Mouse (Mus musculus) intestine, embryonic 16.5 days (tissue): ENCODE measurements at regions not wholly inside any gene's neighbourhood (a gene's known extent, or its start where the extent isn't known, plus 50 kb on each side); places are given as distances from the start of the nearest gene placed in this dataset.
A peak's percentile ranks its signal among the peaks of the same experiment; 100 is the strongest.

Experiments
- ATAC-seq: fragments of 200-750 bp; cut with Nextera tagmentation; 2 replicates; pipeline ENCODE4 v1.8.0; 2017; ENCODE audit warnings: moderate TSS enrichment, moderate library complexity
- H3K27ac ChIP-seq: fragments of 300-500 bp; sonication (generic); 2 replicates; pipeline ENCODE4 v1.5.1; 2014; ENCODE audit warnings: mild to moderate bottlenecking, low read length
- H3K27me3 ChIP-seq: fragments of 300-500 bp; sonication (generic); replicated peaks from 2 replicates; pipeline ENCODE4 v1.6.1; 2014; ENCODE audit warnings: low read length, control low read depth, mixed read lengths; ENCODE audit not compliant: control insufficient read depth, insufficient read depth
- H3K36me3 ChIP-seq: fragments of 300-500 bp; sonication (generic); 2 replicates; pipeline ENCODE4 v1.6.1; 2014; ENCODE audit warnings: low read length, control low read depth; ENCODE audit not compliant: control insufficient read depth, insufficient read depth
- H3K4me1 ChIP-seq: fragments of 300-500 bp; sonication (generic); 2 replicates; pipeline ENCODE4 v1.6.1; 2014; ENCODE audit warnings: low read length, control low read depth, mixed read lengths; ENCODE audit not compliant: control insufficient read depth, insufficient read depth
- H3K4me2 ChIP-seq: fragments of 300-500 bp; sonication (generic); 2 replicates; pipeline ENCODE4 v1.6.1; 2014; ENCODE audit warnings: low read depth, low read length, control low read depth
- H3K4me3 ChIP-seq: fragments of 300-500 bp; sonication (generic); 2 replicates; pipeline ENCODE4 v1.5.1; 2014; ENCODE audit warnings: mild to moderate bottlenecking, low read length
- H3K9ac ChIP-seq: fragments of 300-500 bp; sonication (generic); 2 replicates; pipeline ENCODE4 v1.6.1; 2014; ENCODE audit warnings: low read depth, low read length
- H3K9me3 ChIP-seq: fragments of 300-500 bp; sonication (generic); 2 replicates; pipeline ENCODE4 v1.6.1; 2016; ENCODE audit warnings: low read length, control low read depth; ENCODE audit not compliant: control insufficient read depth
- WGBS: fragments of 180-500 bp; shearing (Covaris S2); extraction: QIAGEN DNeasy Blood & Tissue Kit; methylation state at CpG from one replicate; pipeline ENCODE4 v1.1.7; 2014; 5-methylcytosine and 5-hydroxymethylcytosine counted together

GRCm38 (mm10) chr17:7642442-7642887, 184.6 kb downstream of the Fndc1 start:
- ATAC-seq: no peak
- 24% methylated on average over 3 of the region's 3 CpGs for WGBS

DNA sequence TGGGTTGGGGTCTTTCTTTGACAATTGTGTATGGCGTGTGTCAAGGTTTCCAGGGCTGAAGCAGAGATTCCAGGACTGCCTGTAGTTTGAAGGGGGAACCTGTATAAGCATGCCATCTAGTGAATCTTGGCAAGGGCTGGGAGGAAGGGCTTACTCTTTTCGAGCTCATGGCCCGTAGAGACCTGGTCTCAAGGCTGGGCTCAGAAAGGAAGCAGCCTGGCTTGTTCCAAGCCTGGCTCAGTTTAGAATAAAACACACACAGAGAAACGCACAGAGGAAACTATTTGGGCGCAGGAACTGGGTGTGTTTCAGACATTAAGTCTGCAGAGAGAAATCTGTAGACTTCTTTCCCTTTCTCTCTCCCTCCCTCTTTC, 192.8 kb downstream of the Fndc1 start:
- ATAC-seq: no peak
- Histone ChIP-seq H3K36me3 (no peaks in the 10 kb centered on the region), H3K4me2 (no peak overlapping the region), H3K27ac (peak overlapping the region; percentile 6; the same call in 1 of the 2 replicates), H3K27me3 (no peaks in the 10 kb centered on the region), H3K4me3 (no peak overlapping the region), H3K9ac (no peak overlapping the region), H3K4me1 (no peaks in the 10 kb centered on the region), H3K9me3 (no peaks in the 10 kb centered on the region; the same call in 1 of the 2 replicates)
- 58% methylated on average over 5 of the region's 5 CpGs for WGBS

More at GRCm38 (mm10) chr17:7642442-7642887, 184.6 kb downstream of the Fndc1 start:
- H3K36me3 ChIP-seq: no peaks in the 10 kb centered on the region
- no peak overlapping the region for H3K27ac ChIP-seq
- H3K4me2 ChIP-seq: no peak overlapping the region
- H3K27me3 ChIP-seq: no peaks in the 10 kb centered on the region
- no peak overlapping the region for H3K9ac ChIP-seq
- no peaks in the 10 kb centered on the region for H3K4me1 ChIP-seq
- H3K9me3 ChIP-seq: no peaks in the 10 kb centered on the region
- H3K4me3 ChIP-seq: no peak overlapping the region

- no peak overlapping the region for H3K9ac ChIP-seq
- 65% methylated on average over 9 of the region's 9 CpGs for WGBS
- ATAC-seq: no peak
Observed at GRCm38 (mm10) chr17:7633382-7634290, 193.5 kb downstream of the Fndc1 start.

DNA sequence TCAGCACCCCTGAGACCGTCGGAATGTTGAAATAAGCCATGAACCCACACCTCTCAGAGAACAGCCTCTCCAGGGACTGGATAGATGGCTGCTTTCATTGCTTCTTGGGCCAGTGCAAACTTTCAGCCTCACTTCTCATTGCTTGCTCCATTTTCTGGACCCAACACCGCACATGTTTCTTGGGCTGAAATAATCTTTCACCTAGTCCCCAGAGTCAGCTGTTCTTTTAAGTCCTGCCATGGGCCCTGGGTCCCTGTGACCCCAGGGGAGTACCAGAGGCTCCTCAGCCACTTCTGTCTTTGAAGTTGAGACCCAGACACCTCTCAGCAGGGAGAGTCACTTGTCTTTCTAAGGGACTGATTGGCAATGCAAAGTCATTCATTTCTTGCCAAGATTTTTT, 201.4 kb downstream of the Fndc1 start:
- no peaks in the 10 kb centered on the region for H3K27me3 ChIP-seq
- no peak overlapping the region for H3K27ac ChIP-seq
- H3K4me3 ChIP-seq: no peak overlapping the region
- ATAC-seq: no peak
- 79% methylated on average over 3 of the region's 3 CpGs for WGBS
- no peaks in the 10 kb centered on the region for H3K4me1 ChIP-seq
- no peaks in the 10 kb centered on the region; the same call in 1 of the 2 replicates for H3K9me3 ChIP-seq
- H3K4me2 ChIP-seq: no peak overlapping the region
- H3K36me3 ChIP-seq: no peaks in the 10 kb centered on the region
- H3K9ac ChIP-seq: no peak overlapping the region

More at GRCm38 (mm10) chr17:7633382-7634290, 193.5 kb downstream of the Fndc1 start:
- peak overlapping the region; percentile 6; the same call in 1 of the 2 replicates for H3K27ac ChIP-seq
- H3K36me3 ChIP-seq: no peaks in the 10 kb centered on the region
- no peaks in the 10 kb centered on the region for H3K27me3 ChIP-seq
- no peak overlapping the region for H3K4me3 ChIP-seq
- no peak overlapping the region for H3K4me2 ChIP-seq
- no peaks in the 10 kb centered on the region; the same call in 1 of the 2 replicates for H3K9me3 ChIP-seq
- no peaks in the 10 kb centered on the region for H3K4me1 ChIP-seq

- Histone ChIP-seq H3K36me3 (no peaks in the 10 kb centered on the region), H3K4me3 (no peak overlapping the region), H3K9ac (no peak overlapping the region), H3K4me1 (no peaks in the 10 kb centered on the region), H3K4me2 (no peak overlapping the region), H3K27ac (no peak overlapping the region), H3K27me3 (no peaks in the 10 kb centered on the region), H3K9me3 (no peaks in the 10 kb centered on the region)
- no peak for ATAC-seq
- 82% methylated on average over 3 of the region's 3 CpGs for WGBS
Observed at GRCm38 (mm10) chr17:7623392-7623791, 203.7 kb downstream of the Fndc1 start.

DNA sequence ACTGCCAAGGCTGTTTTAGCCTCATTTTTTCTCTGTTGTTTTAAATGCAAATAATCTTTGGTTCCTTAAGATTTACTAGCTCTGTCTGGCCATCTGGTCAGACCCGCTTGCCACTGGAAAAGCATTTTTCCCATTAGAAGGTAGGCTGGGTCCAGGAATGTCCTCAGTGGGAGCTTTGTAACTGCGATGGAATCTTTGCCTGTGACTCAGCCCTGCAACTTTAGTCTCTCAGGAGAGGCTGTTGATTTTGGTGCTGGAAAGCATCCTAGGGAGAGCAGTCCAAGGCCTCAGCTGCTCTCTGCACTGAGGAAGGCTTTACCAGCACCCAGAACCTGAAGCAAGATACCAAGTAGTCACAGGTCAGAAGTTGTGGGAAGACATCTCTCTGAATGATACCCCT, 205.8 kb downstream of the Fndc1 start:
- WGBS: 72% methylated on average over 2 of the region's 2 CpGs

DNA sequence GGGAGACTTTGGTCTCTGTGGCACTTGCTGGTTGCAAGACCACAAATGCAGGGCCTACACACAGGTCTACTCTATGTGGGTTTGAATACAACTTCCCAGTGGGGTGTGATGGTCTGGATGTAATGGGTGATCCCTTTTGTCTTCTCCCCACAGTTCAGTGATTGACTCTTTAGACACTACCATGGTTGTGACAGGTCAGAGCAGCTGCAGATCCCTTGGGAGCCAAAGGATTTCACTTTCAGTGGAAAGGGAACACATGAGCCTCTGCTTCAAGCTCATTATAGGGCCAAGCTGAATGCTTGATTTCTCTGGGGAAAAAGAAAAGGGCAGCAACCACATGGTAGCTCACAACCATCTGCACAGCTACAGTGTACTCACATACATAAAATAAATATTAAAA, 206.9 kb downstream of the Fndc1 start:
- Histone ChIP-seq H3K4me1 (no peaks in the 10 kb centered on the region), H3K4me3 (no peak overlapping the region), H3K9ac (no peak overlapping the region), H3K9me3 (no peaks in the 10 kb centered on the region), H3K36me3 (no peaks in the 10 kb centered on the region), H3K27me3 (no peaks in the 10 kb centered on the region), H3K4me2 (no peak overlapping the region), H3K27ac (no peak overlapping the region)
- no peak for ATAC-seq

More for the DNA sequence above, 205.8 kb downstream of the Fndc1 start:
- Histone ChIP-seq H3K27ac (no peak overlapping the region), H3K9ac (no peak overlapping the region), H3K9me3 (no peaks in the 10 kb centered on the region), H3K36me3 (no peaks in the 10 kb centered on the region), H3K4me1 (no peaks in the 10 kb centered on the region), H3K4me2 (no peak overlapping the region), H3K4me3 (no peak overlapping the region), H3K27me3 (no peaks in the 10 kb centered on the region)
- no peak for ATAC-seq

DNA sequence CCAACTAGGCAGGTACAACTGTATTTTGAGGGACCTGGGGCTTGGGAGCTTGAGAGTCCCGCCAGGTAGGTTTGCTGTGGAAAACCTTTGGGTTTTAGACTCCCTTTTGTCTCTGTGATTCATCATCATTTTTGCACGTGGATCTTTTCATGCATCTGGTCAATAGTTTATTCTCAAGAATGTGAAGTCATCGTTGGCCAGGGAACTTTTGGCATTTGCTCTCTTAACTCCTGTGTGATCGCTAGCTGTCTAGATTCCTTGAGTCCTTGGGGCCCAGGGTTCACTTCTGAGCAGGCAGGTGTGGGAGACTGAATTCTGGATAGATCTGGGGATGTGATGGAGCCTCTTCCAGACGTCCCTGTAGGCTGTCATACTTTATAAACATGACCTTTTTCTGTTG, 207.5 kb downstream of the Fndc1 start:
- H3K9me3 ChIP-seq: no peaks in the 10 kb centered on the region
- no peak overlapping the region for H3K4me3 ChIP-seq
- H3K4me2 ChIP-seq: no peak overlapping the region
- H3K27ac ChIP-seq: no peak overlapping the region
- H3K27me3 ChIP-seq: no peaks in the 10 kb centered on the region
- 65% methylated on average over 5 of the region's 5 CpGs for WGBS
- no peaks in the 10 kb centered on the region for H3K36me3 ChIP-seq
- H3K9ac ChIP-seq: no peak overlapping the region
- H3K4me1 ChIP-seq: no peaks in the 10 kb centered on the region
- no peak for ATAC-seq

DNA sequence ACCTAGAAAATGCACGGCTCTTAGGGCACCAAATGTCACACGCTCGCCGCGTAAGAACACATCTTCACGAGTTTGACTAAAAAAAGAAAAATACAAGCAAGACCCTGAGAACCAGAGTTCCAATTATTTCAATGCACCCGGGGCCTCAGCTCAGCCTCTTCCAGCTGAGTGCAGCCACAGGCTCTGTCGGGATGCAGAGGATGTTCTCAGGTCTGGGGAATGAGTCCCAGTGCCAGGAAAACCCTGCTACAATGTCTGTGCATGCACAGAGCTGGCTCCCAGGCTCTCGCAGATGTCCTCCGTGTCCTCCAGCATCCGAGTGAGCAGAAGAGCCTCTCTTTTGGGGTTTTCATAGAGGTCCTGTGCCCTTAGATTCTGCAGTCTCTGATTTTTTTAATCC, 219.1 kb downstream of the Fndc1 start:
- WGBS: 70% methylated on average over 11 of the region's 11 CpGs
- ATAC-seq: no peak
- no peaks in the 10 kb centered on the region for H3K27me3 ChIP-seq

More for the DNA sequence above, 219.1 kb downstream of the Fndc1 start:
- H3K36me3 ChIP-seq: no peaks in the 10 kb centered on the region
- no peak overlapping the region for H3K27ac ChIP-seq
- no peak overlapping the region for H3K4me3 ChIP-seq
- H3K9ac ChIP-seq: no peak overlapping the region
- no peak overlapping the region for H3K4me2 ChIP-seq
- no peaks in the 10 kb centered on the region for H3K9me3 ChIP-seq
- 0 out of 2 replicates have a peak, but pooled peaks cover 3% of the 10 kb centered on the region for H3K4me1 ChIP-seq
